ENCODE assay signal across 8 mouse cellular contexts in genomic region chr1:127677661-127678580, GRCm38 (mm10). TPM values are rescaled to one million over a fixed set of nuclear protein-coding genes. Genes with fewer than 3 reads are reported as not detected.
A peak's percentile ranks its signal among the peaks of the same experiment; 100 is the strongest.
DNase-seq lines count a peak whose midpoint lies in the region; ATAC-seq lines count a peak whose summit lies in the region.

No protein-coding gene starts in this region.

- no peak for DNase-seq in embryonic facial prominence, embryonic 11.5 days (ENCODE audit: low spot score)
- DNase-seq in thymus, postnatal 36 days = peak; percentile 18 to 35

- peak overlapping the region; percentile 50 for H3K9ac ChIP-seq in embryonic facial prominence, embryonic 11.5 days (replicated peaks; ENCODE audit: low read length)
- H3K9ac ChIP-seq in hindbrain, embryonic 13.5 days = peak overlapping the region; percentile 87
- peak overlapping the region; percentile 0; the same call in 1 of the 2 replicates for H3K9ac ChIP-seq in limb, embryonic 15.5 days
- peak overlapping the region; percentile 79 for H3K9ac ChIP-seq in midbrain, embryonic 15.5 days

- H3K36me3 ChIP-seq in erythroblast, embryonic 14.5 days (ENCODE audit: control insufficient read depth) = no peaks in the 10 kb centered on the region
- H3K36me3 ChIP-seq in embryonic facial prominence, embryonic 11.5 days (replicated peaks; ENCODE audit: control insufficient read depth, insufficient read depth, low read depth, low read length) = no peaks in the 10 kb centered on the region
- H3K36me3 ChIP-seq in hindbrain, embryonic 13.5 days = no peaks in the 10 kb centered on the region
- no peaks in the 10 kb centered on the region for H3K36me3 ChIP-seq in limb, embryonic 15.5 days
- no peaks in the 10 kb centered on the region for H3K36me3 ChIP-seq in midbrain, embryonic 15.5 days (replicated peaks)

- WGBS in embryonic facial prominence, embryonic 11.5 days = 2% methylated on average over 53 of the region's 64 CpGs
- WGBS in hindbrain, embryonic 13.5 days = 2% methylated on average over 61 of the region's 64 CpGs
- WGBS in limb, embryonic 15.5 days = 3% methylated on average over 63 of the region's 64 CpGs
- WGBS in midbrain, embryonic 15.5 days = 2% methylated on average over 59 of the region's 64 CpGs

- peaks cover 68% of the 10 kb centered on the region for H3K27me3 ChIP-seq in erythroblast, embryonic 14.5 days (ENCODE audit: control insufficient read depth)
- H3K27me3 ChIP-seq in embryonic facial prominence, embryonic 11.5 days (ENCODE audit: control insufficient read depth, insufficient read depth, low read length) = peaks cover 44% of the 10 kb centered on the region
- peaks cover 62% of the 10 kb centered on the region for H3K27me3 ChIP-seq in hindbrain, embryonic 13.5 days
- peaks cover 68% of the 10 kb centered on the region for H3K27me3 ChIP-seq in limb, embryonic 15.5 days
- H3K27me3 ChIP-seq in midbrain, embryonic 15.5 days (replicated peaks) = peaks cover 4% of the 10 kb centered on the region; the same call in 1 of the 2 replicates

- peak overlapping the region; percentile 97 for H3K4me2 ChIP-seq in embryonic facial prominence, embryonic 11.5 days (ENCODE audit: low read depth, low read length)
- peak overlapping the region; percentile 82 for H3K4me2 ChIP-seq in hindbrain, embryonic 13.5 days
- H3K4me2 ChIP-seq in limb, embryonic 15.5 days = peak overlapping the region; percentile 97
- peak overlapping the region; percentile 86 for H3K4me2 ChIP-seq in midbrain, embryonic 15.5 days

- peaks cover 10% of the 10 kb centered on the region for H3K4me1 ChIP-seq in erythroblast, embryonic 14.5 days (ENCODE audit: control insufficient read depth)
- peaks cover 12% of the 10 kb centered on the region for H3K4me1 ChIP-seq in embryonic facial prominence, embryonic 11.5 days (ENCODE audit: control insufficient read depth, insufficient read depth, low read length)
- peaks cover 51% of the 10 kb centered on the region for H3K4me1 ChIP-seq in hindbrain, embryonic 13.5 days (replicated peaks)
- peaks cover 21% of the 10 kb centered on the region for H3K4me1 ChIP-seq in limb, embryonic 15.5 days
- peaks cover 43% of the 10 kb centered on the region for H3K4me1 ChIP-seq in midbrain, embryonic 15.5 days

- H3K9me3 ChIP-seq in erythroblast, embryonic 14.5 days (ENCODE audit: control insufficient read depth, low read length) = peaks cover 3% of the 10 kb centered on the region; the same call in 1 of the 2 replicates
- no peaks in the 10 kb centered on the region for H3K9me3 ChIP-seq in embryonic facial prominence, embryonic 11.5 days (replicated peaks; ENCODE audit: control insufficient read depth, low read length)
- H3K9me3 ChIP-seq in hindbrain, embryonic 13.5 days = no peaks in the 10 kb centered on the region
- no peaks in the 10 kb centered on the region for H3K9me3 ChIP-seq in limb, embryonic 15.5 days
- no peaks in the 10 kb centered on the region for H3K9me3 ChIP-seq in midbrain, embryonic 15.5 days

- peak overlapping the region; percentile 27 for H3K4me3 ChIP-seq in erythroblast, embryonic 14.5 days (replicated peaks)
- peak overlapping the region; percentile 51 for H3K4me3 ChIP-seq in embryonic facial prominence, embryonic 11.5 days (ENCODE audit: low read depth, low read length)
- H3K4me3 ChIP-seq in hindbrain, embryonic 13.5 days = peak overlapping the region; percentile 66
- peak overlapping the region; percentile 47 for H3K4me3 ChIP-seq in limb, embryonic 15.5 days
- H3K4me3 ChIP-seq in midbrain, embryonic 15.5 days = peak overlapping the region; percentile 66

- H3K27ac ChIP-seq in embryonic facial prominence, embryonic 11.5 days (replicated peaks; ENCODE audit: low read depth, low read length) = no peak overlapping the region
- H3K27ac ChIP-seq in hindbrain, embryonic 13.5 days = peak overlapping the region; percentile 84
- no peak overlapping the region for H3K27ac ChIP-seq in limb, embryonic 15.5 days
- peak overlapping the region; percentile 86 for H3K27ac ChIP-seq in midbrain, embryonic 15.5 days

- no peak for ATAC-seq in erythroblast, adult 5-6 weeks (replicated peaks; ENCODE audit: low FRiP score, poor library complexity, severe bottlenecking)
- ATAC-seq in activated CD4-positive, CD25-positive, alpha-beta regulatory T cell, adult 4 months = peak; percentile 74
- ATAC-seq in embryonic facial prominence, embryonic 11.5 days (replicated peaks; ENCODE audit: insufficient number of reproducible peaks, low FRiP score, low TSS enrichment, low read depth) = peak; percentile 57
- ATAC-seq in hindbrain, embryonic 13.5 days (ENCODE audit: low FRiP score) = peak; percentile 77
- 0 out of 2 replicates have a peak, but pooled peaks have one; percentile 27 for ATAC-seq in limb, embryonic 15.5 days (ENCODE audit: insufficient number of reproducible peaks, low FRiP score, low TSS enrichment, low read depth)
- ATAC-seq in midbrain, embryonic 15.5 days (replicated peaks) = peak; percentile 81

RNA-seq across cellular contexts. Expression of gene Tmem163, which starts 1.4 kb away (rescaled TPM):
- polyA plus RNA-seq in erythroblast, embryonic 14.5 days (2012) = not detected in 2 replicates
- total RNA-seq in erythroblast, adult 5-6 weeks (2015; ENCODE audit: low replicate concordance) = not detected in 2 replicates
- not detected in 2 replicates for total RNA-seq in erythroblast, adult 5-6 weeks (2017; ENCODE audit: low replicate concordance)
- polyA plus RNA-seq in activated CD4-positive, CD25-positive, alpha-beta regulatory T cell, adult 4 months (2017; shearing (Covaris generic)) = not detected
- polyA plus RNA-seq in embryonic facial prominence, embryonic 11.5 days (2014; fragmentation: Nextera tagmentation; extraction: Ambion mirVana) = 9.5 and 10.2 TPM in 2 replicates
- 47.5 and 52.6 TPM in 2 replicates for polyA plus RNA-seq in hindbrain, embryonic 13.5 days (2015; fragmentation: Nextera tagmentation; extraction: Ambion mirVana)
- polyA plus RNA-seq in limb, embryonic 15.5 days (2015; fragmentation: Nextera tagmentation; extraction: Ambion mirVana) = 0.55 and 1.4 TPM in 2 replicates
- polyA plus RNA-seq in midbrain, embryonic 15.5 days (2015; fragmentation: Nextera tagmentation; extraction: Ambion mirVana) = 63.5 and 71.5 TPM in 2 replicates

RNA-seq across cellular contexts. Expression of gene Acmsd, which starts 51.3 kb away (rescaled TPM):
- polyA plus RNA-seq in erythroblast, embryonic 14.5 days (2012) = 0.32 and 0.40 TPM in 2 replicates
- 21.1 and 26.1 TPM in 2 replicates for total RNA-seq in erythroblast, adult 5-6 weeks (2015; ENCODE audit: low replicate concordance)
- total RNA-seq in erythroblast, adult 5-6 weeks (2017; ENCODE audit: low replicate concordance) = 24.0 and 25.3 TPM in 2 replicates
- polyA plus RNA-seq in activated CD4-positive, CD25-positive, alpha-beta regulatory T cell, adult 4 months (2017; shearing (Covaris generic)) = under 1 TPM in 1 of 2 experiments, not detected in 1; 0.12 TPM
- polyA plus RNA-seq in embryonic facial prominence, embryonic 11.5 days (2014; fragmentation: Nextera tagmentation; extraction: Ambion mirVana) = 0.32 and 0.49 TPM in 2 replicates
- 0.09 TPM in 1 of 2 replicates, not detected in the other for polyA plus RNA-seq in hindbrain, embryonic 13.5 days (2015; fragmentation: Nextera tagmentation; extraction: Ambion mirVana)
- 0.06 and 0.07 TPM in 2 replicates for polyA plus RNA-seq in limb, embryonic 15.5 days (2015; fragmentation: Nextera tagmentation; extraction: Ambion mirVana)
- 0.08 and 0.13 TPM in 2 replicates for polyA plus RNA-seq in midbrain, embryonic 15.5 days (2015; fragmentation: Nextera tagmentation; extraction: Ambion mirVana)

Comparison
In these comparisons a context has a peak if more than half of its experiments do, and no peak if none do; other contexts are left out.
1. H3K27ac ChIP-seq: peak in hindbrain, embryonic 13.5 days (single experiment) and midbrain, embryonic 15.5 days (single experiment); none in embryonic facial prominence, embryonic 11.5 days (single experiment) and limb, embryonic 15.5 days (single experiment).
2. H3K9ac ChIP-seq: peak in every context shown above with its lines; median percentile 87 in hindbrain, embryonic 13.5 days; 79 in midbrain, embryonic 15.5 days; 50 in embryonic facial prominence, embryonic 11.5 days; 0 in limb, embryonic 15.5 days.
3. Peak in every context shown above with its lines, with median percentiles within 50 percentile points of each other: H3K4me3 ChIP-seq and H3K4me2 ChIP-seq.